Mouse (Mus musculus) myocyte (in vitro differentiated cells): ENCODE results near the gene Zfand6.

Experiments used
- E2F4 ChIP-seq: IDR thresholded peaks from one replicate; pipeline ENCODE4 v1.6.1; 2011; ENCODE audit warnings: mild to moderate bottlenecking, control low read depth, moderate library complexity; ENCODE audit not compliant: insufficient read depth
- MAX ChIP-seq: IDR thresholded peaks from one replicate; pipeline ENCODE4 v1.6.1; 2011; ENCODE audit warnings: low read depth, mild to moderate bottlenecking, control low read depth
- POLR2A ChIP-seq: IDR thresholded peaks from one replicate; pipeline ENCODE4 v1.6.1; 2011; ENCODE audit warnings: low read depth, mild to moderate bottlenecking, control low read depth, moderate library complexity; ENCODE audit not compliant: insufficient read length
- TCF12 ChIP-seq: IDR thresholded peaks from one replicate; pipeline ENCODE4 v1.6.1; 2011; ENCODE audit warnings: mild to moderate bottlenecking, control low read depth; ENCODE audit not compliant: poor library complexity, insufficient read depth, severe bottlenecking
- USF1 ChIP-seq: IDR thresholded peaks from one replicate; pipeline ENCODE4 v1.6.1; 2011; ENCODE audit warnings: low read depth, mild to moderate bottlenecking, control low read depth, moderate library complexity

DNA sequence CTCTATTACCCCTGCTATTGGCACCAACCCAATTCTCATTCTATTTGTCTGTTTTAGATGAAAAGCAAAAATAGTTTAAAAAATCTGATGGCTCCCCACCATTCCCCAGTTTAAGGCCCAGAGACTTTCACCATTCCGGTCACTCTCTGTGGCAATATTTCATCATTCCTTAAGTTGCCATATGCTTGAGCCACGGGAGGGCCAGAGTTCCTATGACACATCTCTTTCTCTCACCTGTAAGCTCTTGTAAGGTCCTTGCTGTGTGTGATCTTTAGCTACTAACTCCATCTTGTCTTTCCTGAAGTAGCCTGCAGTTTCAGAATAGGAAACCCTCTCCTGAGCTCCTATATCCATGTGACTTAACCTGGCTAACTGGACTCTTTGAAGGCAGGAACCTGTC lies 70.8 kb downstream of the Zfand6 start:
- no peak for TF ChIP-seq MAX
- no peak for TF ChIP-seq TCF12
- no peak for TF ChIP-seq POLR2A
- no peak for TF ChIP-seq USF1
- no peak for TF ChIP-seq E2F4
